Mouse (Mus musculus): ENCODE data around the gene Rbbp4. TPM values are rescaled to one million over a fixed set of nuclear protein-coding genes. Genes with fewer than 3 reads are reported as not detected.

Rbbp4 gene
- total RNA-seq, 2 experiments from 2014 or later: 142 to 146 TPM

Small RNAs within 50 kb of the gene (microRNA-seq; reads per million reads assigned to microRNA genes)
- not detected for gene Gm22994

Other genes with a start within 250 kb of the Rbbp4 start
- not detected for gene Tmem54, start 229.8 kb downstream of the Rbbp4 start, total RNA-seq (2021)
- 1 to 10 TPM; 3.6 to 7.8 TPM for gene Hpca, start 213.3 kb downstream of the Rbbp4 start, total RNA-seq (2021)
- gene Fndc5, start 198.4 kb downstream of the Rbbp4 start, total RNA-seq (2021): 10 to 100 TPM; 19.5 to 34.9 TPM
- gene S100pbp, start 145.6 kb downstream of the Rbbp4 start, total RNA-seq (2021): 10 to 100 TPM; 26.9 to 29.6 TPM
- 10 to 100 TPM; 63.8 to 68.1 TPM for gene Yars, start 145.6 kb downstream of the Rbbp4 start, total RNA-seq (2021)
- 10 to 100 TPM; 16.5 to 16.6 TPM for gene C77080, start 74.0 kb downstream of the Rbbp4 start, total RNA-seq (2021)
- 1 to 10 TPM; 4.2 to 7.4 TPM for gene Sync, start 47.8 kb downstream of the Rbbp4 start, total RNA-seq (2021)
- 10 to 100 TPM; 41.1 to 41.5 TPM for gene Zbtb8os, start 325 bp upstream of the Rbbp4 start, total RNA-seq (2021)
- 10 to 100 TPM; 10.1 to 10.7 TPM for gene Zbtb8a, start 42.7 kb upstream of the Rbbp4 start, total RNA-seq (2021)
- under 1 TPM; 0.33 to 0.39 TPM for gene Zbtb8b, start 105.5 kb upstream of the Rbbp4 start, total RNA-seq (2021)
- 10 to 100 TPM; 41.3 to 45.7 TPM for gene Bsdc1, start 126.2 kb upstream of the Rbbp4 start, total RNA-seq (2021)
- gene Tssk3, start 155.7 kb upstream of the Rbbp4 start, total RNA-seq (2021): not detected
- not detected for gene Fam229a, start 155.8 kb upstream of the Rbbp4 start, total RNA-seq (2021)
- gene Marcksl1, start 178.2 kb upstream of the Rbbp4 start, total RNA-seq (2021): 10 to 100 TPM; 75.3 to 85.9 TPM
- gene Hdac1, start 207.3 kb upstream of the Rbbp4 start, total RNA-seq (2021): 10 to 100 TPM; 54.5 to 59.1 TPM
- 1 to 10 TPM; 8.1 to 9.8 TPM for gene Lck, start 238.3 kb upstream of the Rbbp4 start, total RNA-seq (2021)
- 10 to 100 TPM; 24.4 to 28.1 TPM for gene Fam167b, start 243.2 kb upstream of the Rbbp4 start, total RNA-seq (2021)